Mouse (Mus musculus) lung, postnatal 14 days (tissue): Measurements from ENCODE around the gene Eri3.

Experiments
- DNase-seq: peaks from one replicate; pipeline ENCODE4 v3.0.0; 2021

Gene Eri3

DNA sequence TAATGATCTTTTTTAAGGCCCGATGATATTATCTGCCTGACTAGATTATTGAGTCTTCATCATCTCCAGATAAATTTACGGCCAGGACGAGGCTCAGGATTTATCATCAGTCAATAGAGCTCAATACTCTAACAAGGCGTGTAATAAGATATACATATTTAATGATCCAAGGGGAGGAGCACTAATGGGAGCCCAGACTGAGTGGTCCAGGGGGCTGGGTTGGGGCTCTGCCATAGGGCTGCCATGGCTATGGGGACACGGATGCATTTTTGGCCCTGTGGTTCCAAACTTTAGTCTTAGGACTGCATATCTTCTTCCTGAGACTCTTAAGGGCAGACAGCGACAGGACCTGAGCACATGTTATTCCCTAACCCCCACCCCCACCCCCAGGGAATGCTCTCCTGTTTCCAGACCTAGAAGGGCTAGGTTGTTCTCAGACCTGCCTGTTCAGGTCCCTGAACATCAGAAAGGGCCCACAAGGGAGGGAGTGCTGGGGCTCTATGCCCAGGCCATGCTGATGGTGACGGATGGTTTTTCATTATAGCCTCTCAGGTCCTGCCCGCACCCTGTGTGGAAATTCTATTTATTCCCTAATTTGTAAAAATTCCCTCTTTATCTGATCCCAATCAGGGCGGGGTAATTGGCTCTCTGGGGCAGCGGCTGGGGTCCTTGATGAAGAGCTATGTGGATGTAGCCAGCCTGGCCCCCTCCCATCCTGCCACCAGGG lies 114.4 kb downstream of the Eri3 start:
- DNase-seq: no peak

GRCm38 (mm10) chr4:117665531-117665930 lies 115.4 kb downstream of the Eri3 start:
- DNase-seq: peak; percentile 31

DNA sequence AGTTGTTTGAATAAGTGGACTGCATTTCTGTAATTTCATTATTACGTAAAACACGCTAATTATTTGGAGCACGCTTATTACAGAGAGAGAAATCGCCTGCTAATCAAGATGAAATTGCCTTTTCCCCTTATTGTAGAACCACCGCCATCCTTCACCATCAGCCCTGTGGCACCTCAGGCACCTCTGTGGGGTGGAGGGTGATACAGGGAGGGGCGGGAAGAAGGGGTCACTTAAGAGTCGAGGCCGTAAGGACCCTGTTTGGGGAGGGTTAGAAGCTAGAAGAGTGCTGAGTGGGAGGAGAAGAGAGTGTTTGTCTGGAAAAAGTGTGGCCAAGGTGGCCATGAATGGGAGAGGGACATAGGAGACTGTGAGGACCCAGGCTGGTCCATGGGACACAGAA lies 115.9 kb downstream of the Eri3 start:
- DNase-seq: no peak

- DNase-seq: no peak
Observed at GRCm38 (mm10) chr4:117669874-117670273, 119.7 kb downstream of the Eri3 start.

GRCm38 (mm10) chr4:117672042-117672441 lies 121.9 kb downstream of the Eri3 start:
- no peak for DNase-seq

DNA sequence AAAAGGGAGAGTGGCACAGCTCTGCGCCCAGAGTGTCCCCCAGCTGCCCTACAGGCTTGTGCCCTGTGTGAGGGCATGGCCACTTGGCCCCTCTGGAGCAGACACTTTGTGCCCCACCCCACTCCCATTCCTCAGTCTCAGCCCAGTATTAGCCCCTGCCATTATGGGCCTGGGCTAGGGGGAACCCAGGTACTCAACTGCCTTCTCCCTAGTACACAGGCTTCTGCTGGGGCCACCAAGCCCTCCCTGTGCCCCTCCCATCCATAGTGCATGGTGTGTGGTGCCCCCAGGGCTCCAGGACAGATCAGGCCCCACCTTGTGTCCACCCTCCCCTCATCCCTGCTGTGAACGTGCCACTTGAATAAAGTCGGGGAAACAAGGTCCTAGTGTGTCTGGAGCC lies 123.7 kb downstream of the Eri3 start:
- DNase-seq: no peak

DNA sequence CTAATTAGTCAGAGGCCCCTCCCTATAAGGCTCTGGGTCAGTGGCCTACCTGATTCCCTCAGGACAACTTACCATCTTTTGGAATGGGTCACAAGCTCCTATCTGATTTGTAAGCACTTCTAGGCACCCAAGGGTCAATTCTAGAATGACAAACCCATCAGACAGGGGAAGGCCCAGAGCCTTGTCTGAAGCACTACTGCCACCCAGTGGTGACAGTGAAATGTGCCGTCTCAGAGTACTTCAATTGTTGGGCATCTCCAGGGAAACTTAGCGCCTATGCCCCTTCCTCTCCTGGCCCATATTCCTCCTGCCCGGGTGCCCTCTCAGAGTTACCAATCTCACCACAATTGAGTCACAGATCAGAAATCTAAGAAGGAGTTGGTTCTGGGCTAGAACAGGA lies 126.7 kb downstream of the Eri3 start:
- DNase-seq: peak; percentile 88

DNA sequence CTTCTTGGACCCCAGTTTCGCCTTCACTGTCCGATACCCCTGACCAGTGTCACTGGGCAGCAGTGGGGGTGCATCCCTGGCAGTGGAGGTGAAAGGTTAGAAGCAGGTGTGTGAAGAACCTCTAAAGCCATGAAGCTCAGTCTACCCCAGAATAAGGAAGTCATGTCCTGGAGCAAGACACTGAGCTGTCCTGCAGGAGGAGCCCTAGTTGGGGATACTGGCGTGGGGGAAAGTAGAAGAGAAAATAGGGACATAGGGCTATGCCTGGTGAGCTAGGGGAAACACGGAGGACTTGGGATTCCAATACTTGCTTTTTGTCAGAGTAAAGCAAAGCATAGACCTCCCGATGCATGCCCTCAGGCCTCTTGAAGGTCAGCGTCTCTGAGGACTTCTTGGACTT lies 130.8 kb downstream of the Eri3 start:
- no peak for DNase-seq

GRCm38 (mm10) chr4:117681931-117682461 lies 131.8 kb downstream of the Eri3 start, which contains the start of gene Dmap1:
Dmap1 (minus strand) TSS chr4:117682273.
- DNase-seq: peak; percentile 83

DNA sequence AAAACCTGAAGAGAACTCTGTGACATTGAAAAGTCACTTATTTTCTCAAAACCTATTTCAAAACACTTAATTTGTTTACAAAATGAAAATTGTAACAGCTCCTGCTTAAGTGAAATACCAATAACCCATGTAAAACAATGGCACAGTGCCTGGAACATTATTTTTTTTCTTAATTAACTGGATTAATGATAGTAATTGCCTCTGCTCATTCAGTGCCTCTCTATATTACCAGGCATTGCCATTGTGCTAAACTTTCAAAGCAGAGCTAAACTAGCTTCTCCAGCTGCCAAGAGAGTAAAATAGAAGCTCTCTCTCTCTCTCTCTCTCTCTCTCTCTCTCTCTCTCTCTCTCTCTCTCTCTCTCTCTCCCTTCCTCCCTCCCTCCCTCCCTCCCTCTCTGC lies 132.3 kb downstream of the Eri3 start:
- no peak for DNase-seq

- no peak for DNase-seq
Observed at GRCm38 (mm10) chr4:117683048-117683768, 133.0 kb downstream of the Eri3 start.

DNA sequence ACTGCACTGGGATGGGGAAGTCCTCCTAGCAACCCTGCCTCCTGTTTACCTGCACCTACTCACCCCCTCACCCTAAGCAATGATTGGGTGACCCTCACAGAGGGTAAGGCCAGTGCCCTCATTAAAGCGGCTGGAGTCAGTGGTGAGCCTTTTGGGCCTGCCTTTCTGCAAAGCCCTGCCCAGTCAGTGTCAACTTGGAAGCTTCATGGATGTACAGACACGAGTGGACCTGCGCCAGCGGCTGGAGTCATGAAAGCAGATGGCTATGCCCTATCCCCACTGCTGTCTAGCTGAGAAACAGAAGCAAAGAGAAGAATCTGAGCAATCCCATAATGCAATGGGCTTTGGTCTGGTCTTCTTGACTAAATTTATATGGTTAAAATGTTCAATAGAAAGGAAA lies 136.2 kb downstream of the Eri3 start:
- DNase-seq: no peak

DNA sequence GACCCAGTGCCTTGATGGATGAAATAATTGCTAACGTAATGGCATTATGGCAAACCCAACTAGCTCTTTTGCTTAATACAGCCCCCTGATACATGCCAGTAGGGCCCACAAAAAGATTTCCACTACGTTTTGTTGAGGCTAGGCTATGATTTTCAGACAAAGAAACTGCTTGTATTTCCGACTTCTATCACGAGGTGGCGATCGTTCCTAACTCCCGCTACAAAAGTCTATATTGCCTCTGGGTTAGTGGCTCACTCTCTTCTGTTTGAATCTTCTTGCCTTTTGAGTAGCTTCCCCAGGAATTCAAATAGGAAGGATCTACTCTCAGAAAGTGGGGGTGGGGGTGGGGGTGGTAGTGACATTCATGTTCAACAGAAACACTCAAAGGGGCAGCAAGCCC lies 155.2 kb downstream of the Eri3 start:
- DNase-seq: peak; percentile 63

DNA sequence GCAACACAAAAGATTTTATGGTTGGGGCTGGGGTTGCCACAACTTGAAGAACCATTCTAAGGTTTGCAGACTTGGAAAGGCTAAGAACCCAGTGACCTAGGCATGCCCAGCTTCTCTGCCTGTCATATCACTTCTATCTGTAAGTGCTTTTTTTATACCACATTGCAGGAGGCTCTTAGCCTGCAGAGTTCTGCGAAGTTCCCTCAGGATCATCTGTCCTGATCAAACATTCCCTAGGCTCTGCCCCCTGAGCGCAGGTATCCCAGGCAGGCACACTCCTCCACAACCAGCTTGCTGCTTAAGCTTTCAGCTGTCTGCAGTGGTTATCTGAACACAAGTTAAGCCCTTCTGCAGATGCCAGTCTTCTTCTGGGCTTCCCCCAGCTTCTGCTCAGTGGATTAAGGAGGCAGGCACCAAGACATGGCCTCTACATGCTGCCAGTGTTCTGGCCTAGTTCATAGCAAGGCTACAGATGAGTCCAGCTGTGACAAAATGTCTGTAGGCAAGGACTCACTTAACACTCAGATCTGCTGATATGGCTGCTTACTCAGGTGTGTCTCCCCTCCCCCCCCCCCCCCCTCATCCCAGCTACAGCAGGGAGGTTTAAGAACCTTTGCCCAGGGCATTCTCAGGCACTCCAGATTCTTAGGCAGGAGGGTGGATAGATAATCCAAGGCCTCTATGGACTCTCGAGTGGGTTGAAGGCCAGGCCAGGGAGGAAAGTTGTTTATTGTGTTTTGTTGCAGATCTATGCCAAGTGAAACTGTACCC lies 158.8 kb downstream of the Eri3 start:
- DNase-seq: no peak

DNA sequence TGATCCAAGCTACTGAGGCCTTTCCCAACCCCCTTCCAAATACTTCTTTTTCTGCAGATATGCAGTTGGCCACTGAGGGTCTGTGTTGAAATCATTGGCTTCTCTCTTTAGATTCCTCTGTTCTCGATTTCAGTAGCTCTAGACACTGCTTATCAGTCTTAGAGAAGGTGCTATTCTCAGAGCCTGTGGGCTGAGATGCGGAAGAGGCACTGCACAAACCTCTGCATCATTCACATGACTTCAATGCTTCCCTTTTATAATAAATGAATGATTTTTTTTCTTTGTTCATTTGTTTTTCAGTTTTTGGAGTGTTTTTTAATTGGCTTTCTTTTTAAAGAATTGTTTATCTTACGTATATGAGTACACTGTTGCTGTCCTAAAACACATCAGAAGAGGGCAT lies 162.1 kb downstream of the Eri3 start:
- no peak for DNase-seq

- no peak for DNase-seq
Observed at GRCm38 (mm10) chr4:117713303-117714098, 163.3 kb downstream of the Eri3 start.
